Mouse (Mus musculus): ENCODE measurements around the gene Rbm15.

Rbm15 gene

DNA sequence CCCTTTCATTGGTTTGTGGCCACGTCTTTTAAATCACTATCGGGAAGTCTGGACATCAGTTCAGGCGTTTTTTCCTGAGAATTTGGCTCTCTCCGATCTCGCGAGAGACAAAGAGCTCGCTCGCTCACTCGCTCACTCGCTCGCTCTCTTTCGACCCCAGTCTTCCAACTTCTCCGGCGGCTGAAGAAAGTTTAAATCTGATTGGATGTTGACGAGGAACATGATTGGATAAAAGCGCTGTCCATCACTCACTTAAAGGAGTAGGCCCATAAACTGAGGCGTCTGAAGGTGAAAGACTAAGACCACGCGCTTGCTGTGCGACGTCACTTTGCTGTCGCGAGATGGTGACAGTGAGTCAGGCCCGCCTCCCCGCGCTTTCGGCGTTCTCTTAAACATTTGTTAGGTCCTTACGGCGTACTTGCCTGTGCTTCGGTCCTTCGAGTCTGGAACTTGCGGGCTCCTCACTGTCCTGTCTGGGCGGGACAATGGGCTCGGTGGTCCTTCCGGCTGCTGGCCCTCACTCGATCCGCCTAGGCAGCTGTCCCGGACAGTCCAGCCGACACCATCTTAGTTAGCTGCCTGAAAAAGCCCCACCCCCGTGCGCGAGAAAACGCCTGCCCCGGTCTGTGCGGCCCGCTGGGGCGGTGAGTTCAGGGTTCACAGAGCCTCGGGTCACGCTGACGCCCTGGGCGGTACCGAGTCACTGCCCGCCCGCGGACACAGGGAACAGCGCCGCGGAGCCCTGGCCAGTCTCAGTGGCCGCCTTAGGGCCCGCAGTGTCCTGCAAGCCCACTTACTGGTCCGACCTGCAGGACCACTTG is at the start of gene Rbm15:
Gene Rbm15, minus strand, starts transcription at position 293 of the 821 bp plus-strand sequence.
- DNase-seq (ENCODE audit: low spot score): peak; percentile 92

- DNase-seq (ENCODE audit: low spot score): peak; percentile 48
Observed at GRCm38 (mm10) chr3:107379422-107379821, 45.9 kb upstream of the Rbm15 start.

DNA sequence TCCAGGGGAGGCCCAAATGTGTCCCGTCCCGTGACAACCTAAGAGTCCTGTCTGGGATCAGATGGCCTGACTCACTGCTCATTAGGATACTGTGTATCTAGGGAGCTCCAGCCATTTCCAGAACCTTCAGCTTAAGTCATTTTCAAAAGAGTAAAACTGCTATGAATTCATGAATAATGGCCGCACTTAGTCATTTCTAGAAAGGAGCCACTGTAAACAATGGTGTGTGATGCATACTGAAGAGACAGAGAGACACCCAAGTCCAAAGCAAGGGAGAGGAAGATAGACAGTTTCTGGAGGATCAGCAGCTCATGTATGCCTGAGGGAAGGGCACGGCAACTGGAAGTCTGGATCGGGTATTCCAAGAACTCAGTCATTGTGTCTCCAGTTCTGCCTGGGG is 45.2 kb upstream of the Rbm15 start:
- DNase-seq (ENCODE audit: low spot score): no peak

GRCm38 (mm10) chr3:107374948-107375664 is 41.6 kb upstream of the Rbm15 start:
- DNase-seq (ENCODE audit: low spot score): no peak

- no peak for DNase-seq (ENCODE audit: low spot score)
Observed at GRCm38 (mm10) chr3:107369156-107369555, 35.7 kb upstream of the Rbm15 start.

- DNase-seq (ENCODE audit: low spot score): no peak
Observed at GRCm38 (mm10) chr3:107367938-107368599, 34.6 kb upstream of the Rbm15 start.

DNA sequence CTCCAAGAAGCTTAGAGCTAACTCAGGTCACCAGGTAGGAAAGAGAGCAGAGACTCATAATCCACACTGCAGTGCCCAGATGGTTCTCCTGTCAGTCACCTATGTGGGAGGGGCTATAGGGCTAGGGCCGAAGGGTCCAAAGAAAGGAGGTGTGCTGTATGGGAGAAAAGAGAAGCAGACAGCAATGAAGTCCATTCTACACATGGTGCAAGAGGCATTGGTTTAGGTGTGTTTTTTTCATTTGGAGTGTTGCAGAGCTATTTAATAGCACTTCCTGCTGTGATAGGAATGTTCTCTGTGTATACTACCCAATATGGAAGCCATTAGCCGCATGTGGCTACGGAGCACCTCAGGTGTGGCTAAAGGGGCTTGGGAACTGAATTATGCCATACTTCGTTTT is 31.9 kb upstream of the Rbm15 start:
- no peak for DNase-seq (ENCODE audit: low spot score)

GRCm38 (mm10) chr3:107363391-107363790 is 29.9 kb upstream of the Rbm15 start:
- no peak for DNase-seq (ENCODE audit: low spot score)

DNA sequence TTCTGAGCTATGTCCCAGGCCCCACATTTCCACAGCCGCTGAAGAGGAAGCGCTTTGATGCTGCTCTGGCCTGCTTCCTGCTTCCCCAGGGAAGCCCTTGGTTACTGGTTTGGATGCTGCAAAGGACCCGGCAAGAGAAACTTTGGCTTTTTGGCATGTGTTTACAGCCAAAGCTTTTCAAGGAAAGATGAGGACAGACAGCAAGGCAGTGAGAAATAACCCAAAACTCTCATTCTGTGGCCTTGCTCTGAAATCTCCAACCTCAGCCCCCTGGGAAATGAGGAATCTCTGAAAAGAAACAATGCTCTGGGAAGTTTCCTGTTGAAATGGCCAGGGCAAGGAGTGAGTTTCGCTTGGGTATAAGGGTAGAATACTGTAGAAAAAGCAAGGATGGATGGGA is 26.9 kb upstream of the Rbm15 start:
- DNase-seq (ENCODE audit: low spot score): no peak

DNA sequence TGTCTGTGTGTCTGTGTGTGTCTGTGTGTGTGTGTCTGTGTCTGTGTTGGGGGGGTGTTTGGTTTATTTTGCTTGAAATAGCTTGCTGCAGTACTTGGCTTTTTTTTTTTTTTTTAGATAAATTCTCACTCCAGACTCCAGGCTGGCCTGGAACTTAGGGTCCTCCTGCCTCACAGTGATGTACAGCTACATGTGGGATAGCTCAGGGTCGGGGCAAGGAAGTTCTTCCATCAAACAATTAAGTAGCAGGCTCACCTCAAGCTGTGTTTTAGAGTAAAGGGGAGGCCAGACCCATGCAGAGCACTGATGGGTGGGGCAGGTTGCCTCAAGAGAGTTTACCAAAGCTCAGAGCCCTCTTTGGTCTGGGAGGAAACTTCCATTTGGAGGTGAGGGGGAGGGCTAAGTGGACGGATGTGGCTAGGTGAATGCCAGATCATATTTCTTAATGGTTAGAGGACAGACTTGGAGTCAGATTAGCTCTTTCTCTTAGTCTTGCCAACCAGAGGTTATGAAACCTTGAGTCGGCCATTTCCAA is 24.3 kb upstream of the Rbm15 start:
- DNase-seq (ENCODE audit: low spot score): no peak

GRCm38 (mm10) chr3:107356964-107357441 is 23.5 kb upstream of the Rbm15 start:
- peak; percentile 79 for DNase-seq (ENCODE audit: low spot score)

GRCm38 (mm10) chr3:107355618-107356260 is 22.3 kb upstream of the Rbm15 start:
- no peak for DNase-seq (ENCODE audit: low spot score)

DNA sequence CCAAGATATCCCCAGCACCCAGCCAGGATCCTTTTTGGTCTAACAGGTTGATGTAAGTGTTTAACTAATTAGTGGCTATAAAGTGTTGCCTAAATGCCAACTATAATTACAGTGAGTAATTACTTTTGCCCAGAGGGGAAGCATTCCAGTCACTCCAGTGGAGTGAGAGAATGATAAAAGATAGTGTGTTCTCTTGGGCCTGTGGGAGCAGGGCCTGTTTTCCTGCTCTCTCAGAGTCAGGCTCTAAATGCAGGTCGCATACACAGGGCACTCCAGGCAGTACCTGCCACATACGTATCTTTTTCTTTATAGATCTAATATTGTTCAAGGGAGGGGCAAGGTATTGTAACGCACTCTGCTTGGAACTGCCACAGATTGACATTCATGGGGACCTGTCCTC is 18.2 kb upstream of the Rbm15 start:
- DNase-seq (ENCODE audit: low spot score): no peak

DNA sequence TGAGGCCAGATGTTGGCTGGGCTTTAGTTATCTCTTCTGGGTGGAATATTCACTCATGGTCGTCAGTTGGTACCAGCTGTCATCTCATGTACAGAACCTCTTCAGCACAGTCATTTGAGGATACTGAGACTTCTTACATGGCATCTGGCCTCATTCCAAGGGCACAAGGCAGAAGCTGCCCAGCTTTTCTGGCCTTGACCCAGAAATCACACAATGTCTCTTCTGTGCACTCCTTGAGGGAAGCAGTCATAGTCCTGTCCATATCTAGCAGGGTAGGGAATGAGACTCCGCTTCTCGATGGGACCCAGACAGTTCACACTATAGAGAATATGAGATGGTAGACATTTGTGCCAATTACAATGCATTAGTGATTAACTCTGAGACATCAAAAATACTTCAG is 15.5 kb upstream of the Rbm15 start:
- no peak for DNase-seq (ENCODE audit: low spot score)

DNA sequence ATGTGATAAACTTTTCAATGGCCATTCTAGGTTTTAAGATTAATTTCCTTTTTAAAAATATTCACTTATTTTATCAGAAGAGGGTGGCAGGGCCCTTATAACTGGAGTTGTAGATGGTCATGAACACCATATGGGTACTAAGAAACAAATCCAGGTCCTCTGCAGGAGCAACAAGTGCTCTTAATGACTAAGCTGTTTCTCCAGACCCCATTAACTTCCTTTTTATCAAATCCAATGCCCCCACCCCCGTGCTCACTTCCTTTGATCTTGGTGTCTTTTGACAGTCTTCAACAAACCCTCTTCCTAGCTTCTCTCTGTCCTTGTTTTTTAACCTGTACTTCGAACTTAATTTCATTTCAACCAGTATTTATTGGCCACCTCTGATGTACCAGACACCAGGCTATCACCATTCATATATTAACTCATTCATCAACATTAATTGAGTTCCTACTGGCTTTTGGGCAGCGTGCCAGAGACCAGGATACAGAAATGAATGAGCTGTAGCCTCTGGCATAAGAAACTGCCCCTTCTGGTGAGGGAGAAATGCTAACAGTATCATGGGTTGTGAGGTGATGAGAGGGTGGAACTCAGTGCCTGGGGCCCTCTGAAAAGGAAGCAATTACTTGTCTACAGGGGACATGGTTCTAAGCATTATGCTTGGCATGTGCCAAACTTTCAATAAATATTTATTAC is 11.7 kb upstream of the Rbm15 start:
- no peak for DNase-seq (ENCODE audit: low spot score)

- no peak for DNase-seq (ENCODE audit: low spot score)
Observed at GRCm38 (mm10) chr3:107343971-107344370, 10.5 kb upstream of the Rbm15 start.

- no peak for DNase-seq (ENCODE audit: low spot score)
Observed at GRCm38 (mm10) chr3:107334202-107334934, 895 bp upstream of the Rbm15 start.

GRCm38 (mm10) chr3:107332960-107333380 is 503 bp downstream of the Rbm15 start:
- DNase-seq (ENCODE audit: low spot score): peak; percentile 92

- DNase-seq (ENCODE audit: low spot score): peak; percentile 57
Observed at GRCm38 (mm10) chr3:107332127-107332959, 1.1 kb downstream of the Rbm15 start.

GRCm38 (mm10) chr3:107331746-107332126 is 1.7 kb downstream of the Rbm15 start:
- DNase-seq (ENCODE audit: low spot score): no peak
